Mouse (Mus musculus) lung, adult 2 months (tissue): ENCODE measurements around the gene Rpl14.
"Not testable (repeated sequence)": the region's sequence is repeated elsewhere in the genome, so short reads cannot be mapped to it uniquely, and the experiment has no call there.

ENCODE experiments used
- CTCF ChIP-seq: fragments of 200-500 bp; IDR thresholded peaks from 2 replicates; pipeline ENCODE4 v1.5.1; 2011; ENCODE audit warnings: mild to moderate bottlenecking, low read length, control low read depth; ENCODE audit not compliant: insufficient read depth
- POLR2A ChIP-seq: fragments of 200-500 bp; IDR thresholded peaks from 2 replicates; pipeline ENCODE4 v1.6.1; 2011; ENCODE audit warnings: low read depth, mild to moderate bottlenecking, control low read depth, low read length, borderline replicate concordance; ENCODE audit errors: extremely low read depth

DNA sequence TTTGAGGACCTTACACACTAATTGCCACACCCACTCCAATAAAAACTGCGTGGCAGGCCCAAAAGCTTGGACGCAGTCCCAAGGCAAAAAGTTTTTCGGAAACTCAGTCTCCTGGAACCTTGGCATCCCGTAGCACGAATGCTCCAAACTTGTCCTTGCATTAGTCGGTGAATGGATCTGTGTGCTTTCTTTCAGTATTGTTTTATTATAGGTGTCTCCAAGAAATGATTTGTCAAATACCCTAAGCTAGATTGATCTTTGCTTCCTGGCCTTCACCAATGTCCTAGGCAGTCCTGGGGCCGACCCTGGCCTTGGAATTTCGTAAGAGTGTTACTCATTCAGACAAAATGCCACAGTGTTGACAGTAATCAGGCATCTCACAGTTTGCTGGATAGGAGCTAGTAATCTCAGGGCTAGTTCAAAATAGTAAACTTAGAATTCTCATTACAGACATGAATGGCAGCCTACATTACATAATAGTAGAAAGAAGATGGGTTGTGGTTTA, 37.7 kb upstream of the Rpl14 start:
- not testable (repeated sequence) for TF ChIP-seq CTCF, POLR2A
